Mouse (Mus musculus): ENCODE data around the gene Tnk2.

DNA sequence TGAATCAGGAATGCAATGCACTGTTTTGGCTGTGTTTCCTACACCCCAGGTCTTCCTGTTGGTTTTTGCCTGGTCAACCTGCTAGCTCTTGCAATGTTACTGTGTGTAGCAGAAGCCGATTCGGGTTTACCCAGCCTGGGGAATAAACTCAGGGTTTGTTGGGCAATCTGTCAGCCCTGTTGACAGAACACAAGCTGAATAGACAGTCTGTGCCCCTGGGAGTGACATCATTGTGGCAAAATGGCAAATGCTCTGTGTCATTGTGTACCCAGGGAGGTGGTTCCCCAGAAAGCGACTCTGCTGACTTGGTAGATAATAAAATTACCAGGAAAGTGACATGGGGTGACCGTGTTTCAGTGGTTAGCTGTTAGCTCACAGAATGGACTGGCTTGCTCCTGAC, 45.1 kb downstream of the Tnk2 start:
- TF ChIP-seq CTCF (IDR thresholded peaks at IDR 0.05; ENCODE audit: low read depth, low read length) (no peak), POLR2A (IDR thresholded peaks at IDR 0.05; ENCODE audit: borderline replicate concordance, low read depth, low read length) (no peak)
